Mouse (Mus musculus): ENCODE data around the gene Cd86.

- TF ChIP-seq POLR2A (IDR thresholded peaks at IDR 0.05; ENCODE audit: borderline replicate concordance, control insufficient read depth, low read depth, low read length) (no peak), CTCF (IDR thresholded peaks at IDR 0.05; ENCODE audit: control insufficient read depth, insufficient read depth, low read length) (no peak)
These were observed 34.6 kb upstream of the Cd86 start for GRCm38 (mm10) chr16:36700484-36700883.

All from bone marrow, adult 2 months (tissue).